Mouse (Mus musculus) lung, adult 2 months (tissue): ENCODE data around the gene Kctd12.

Source experiments
- CTCF ChIP-seq: fragments of 200-500 bp; IDR thresholded peaks from 2 replicates; pipeline ENCODE4 v1.5.1; 2011; ENCODE audit warnings: mild to moderate bottlenecking, low read length, control low read depth; ENCODE audit not compliant: insufficient read depth
- POLR2A ChIP-seq: fragments of 200-500 bp; IDR thresholded peaks from 2 replicates; pipeline ENCODE4 v1.6.1; 2011; ENCODE audit warnings: low read depth, mild to moderate bottlenecking, control low read depth, low read length, borderline replicate concordance; ENCODE audit errors: extremely low read depth

DNA sequence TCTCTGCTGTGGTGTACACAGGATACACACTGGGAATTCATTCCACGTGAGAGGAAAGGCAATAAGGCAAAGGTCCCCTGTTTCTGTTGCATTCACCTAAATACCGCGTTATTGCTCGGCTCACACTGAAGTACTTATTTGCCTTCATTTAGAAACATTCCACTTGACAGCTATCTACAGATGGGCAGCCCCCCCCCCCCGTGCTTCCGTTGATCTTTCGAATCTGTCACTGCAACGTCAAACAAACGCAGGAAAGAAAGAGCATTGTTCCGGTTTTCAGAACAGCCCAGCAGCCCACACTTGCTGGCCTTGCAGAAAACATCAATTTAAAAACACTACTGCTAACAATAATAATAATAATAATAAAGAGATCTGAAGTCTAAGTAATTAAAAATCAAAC, 2.6 kb downstream of the Kctd12 start:
- TF ChIP-seq CTCF = no peak
- TF ChIP-seq POLR2A = no peak
